Mouse (Mus musculus) liver, embryonic 11.5 days (tissue): Measurements from ENCODE around the gene Gpatch4. TPM values are rescaled to one million over a fixed set of nuclear protein-coding genes. Genes with fewer than 3 reads are reported as not detected.

Experiments used
- ATAC-seq: fragments of 200-750 bp; cut with Nextera tagmentation; replicated peaks from 2 replicates; pipeline ENCODE4 v1.8.0; 2017; ENCODE audit warnings: moderate number of reproducible peaks, mild to moderate bottlenecking, moderate TSS enrichment, moderate library complexity; ENCODE audit not compliant: low FRiP score
- DNase-seq: peaks from one replicate; pipeline ENCODE4 v3.0.0-alpha.2; 2017; ENCODE audit warnings: low spot score
- H3K27ac ChIP-seq: fragments of 300-500 bp; sonication (generic); 2 replicates; pipeline ENCODE4 v1.5.1; 2014; ENCODE audit warnings: mild to moderate bottlenecking, low read depth, low read length, control low read depth
- H3K27me3 ChIP-seq: fragments of 300-500 bp; sonication (generic); replicated peaks from 2 replicates; pipeline ENCODE4 v1.6.1; 2014; ENCODE audit warnings: low read length, mixed read lengths; ENCODE audit not compliant: control insufficient read depth, insufficient read depth
- H3K36me3 ChIP-seq: fragments of 300-500 bp; sonication (generic); 2 replicates; pipeline ENCODE4 v1.6.1; 2014; ENCODE audit warnings: mild to moderate bottlenecking, low read length, moderate library complexity, mixed read lengths; ENCODE audit not compliant: control insufficient read depth, insufficient read depth
- H3K4me1 ChIP-seq: fragments of 300-500 bp; sonication (generic); replicated peaks from 2 replicates; pipeline ENCODE4 v1.6.1; 2014; ENCODE audit warnings: low read length, mixed read lengths; ENCODE audit not compliant: control insufficient read depth, insufficient read depth
- H3K4me2 ChIP-seq: fragments of 300-500 bp; sonication (generic); 2 replicates; pipeline ENCODE4 v1.6.1; 2014; ENCODE audit warnings: mild to moderate bottlenecking, control low read depth, moderate library complexity
- H3K4me3 ChIP-seq: fragments of 300-500 bp; sonication (generic); 2 replicates; pipeline ENCODE4 v1.5.1; 2014; ENCODE audit warnings: low read depth, low read length, control low read depth
- H3K9ac ChIP-seq: fragments of 300-500 bp; sonication (generic); 2 replicates; pipeline ENCODE4 v1.6.1; 2014; ENCODE audit warnings: low read depth, low read length, control low read depth
- H3K9me3 ChIP-seq: fragments of 300-500 bp; sonication (generic); 2 replicates; pipeline ENCODE4 v1.6.1; 2016; ENCODE audit warnings: low read length, inconsistent platforms, mixed read lengths; ENCODE audit not compliant: control insufficient read depth
- WGBS: fragments of 180-500 bp; shearing (Covaris S2); extraction: QIAGEN DNeasy Blood & Tissue Kit; methylation state at CpG from one replicate; pipeline ENCODE4 v1.1.7; 2014; 5-methylcytosine and 5-hydroxymethylcytosine counted together
- polyA plus RNA-seq: library from polyadenylated mRNA; unstranded; fragments of >200 nt; fragmentation: Nextera tagmentation; extraction: Ambion mirVana; gene quantifications from 2 replicates; pipeline ENCODE4 v1.2.1, GENCODE M21; 2014

Gene Gpatch4
- polyA plus RNA-seq, 1 experiment from 2014 or later = 60.7 TPM

DNA sequence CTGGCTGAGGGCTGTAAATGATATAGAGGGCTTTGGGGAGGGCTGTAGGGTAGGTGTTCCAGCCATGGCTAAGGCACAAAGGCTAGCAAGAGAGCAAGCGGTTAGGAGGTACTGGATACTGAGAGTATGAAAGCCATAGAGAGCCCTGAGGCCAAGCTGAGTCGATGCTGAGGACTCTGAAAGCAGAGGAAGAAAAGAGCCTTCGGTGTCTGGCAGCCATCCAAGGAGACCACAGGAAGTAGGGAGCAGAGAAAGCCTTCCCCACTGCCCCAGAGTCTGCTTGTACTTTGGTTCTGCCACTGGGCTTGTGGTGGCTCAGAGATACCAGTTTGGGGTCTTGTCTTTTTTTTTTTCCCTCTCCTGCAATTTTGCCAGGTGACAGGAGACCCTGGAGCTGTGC lies 57.3 kb downstream of the Gpatch4 start:
- Histone ChIP-seq H3K9ac (no peak overlapping the region), H3K36me3 (peaks cover 30% of the 10 kb centered on the region), H3K4me2 (no peak overlapping the region), H3K9me3 (no peaks in the 10 kb centered on the region), H3K27me3 (no peaks in the 10 kb centered on the region), H3K4me1 (no peaks in the 10 kb centered on the region), H3K4me3 (no peak overlapping the region), H3K27ac (no peak overlapping the region)
- ATAC-seq (no peak), DNase-seq (no peak)
- WGBS = 66% methylated on average over 3 of the region's 3 CpGs

DNA sequence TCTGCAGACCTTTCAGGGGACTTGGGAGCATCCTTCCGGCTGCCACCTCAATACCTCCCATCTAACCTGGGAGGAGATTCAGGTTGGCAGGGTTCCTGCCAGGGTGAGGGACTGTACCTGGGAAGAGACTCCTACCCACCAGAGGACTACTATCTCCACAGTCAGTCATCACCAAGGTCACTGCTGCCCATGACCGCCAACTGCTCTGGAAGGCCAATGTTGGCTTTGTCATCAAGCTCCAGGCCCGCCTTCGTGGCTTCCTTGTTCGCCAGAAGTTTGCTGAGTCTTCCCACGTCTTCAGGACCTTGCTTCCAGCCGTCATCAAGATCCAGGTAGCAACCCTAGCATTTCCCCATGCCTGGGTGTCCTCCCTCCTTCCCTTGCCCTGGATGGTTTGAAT lies 58.8 kb downstream of the Gpatch4 start:
- Histone ChIP-seq H3K36me3 (peaks cover 32% of the 10 kb centered on the region), H3K4me2 (no peak overlapping the region), H3K27ac (no peak overlapping the region; the same call in 1 of the 2 replicates), H3K9ac (no peak overlapping the region), H3K27me3 (no peaks in the 10 kb centered on the region), H3K9me3 (no peaks in the 10 kb centered on the region), H3K4me1 (no peaks in the 10 kb centered on the region), H3K4me3 (no peak overlapping the region)
- DNase-seq = no peak
- 87% methylated on average over 7 of the region's 7 CpGs for WGBS
- ATAC-seq = no peak

DNA sequence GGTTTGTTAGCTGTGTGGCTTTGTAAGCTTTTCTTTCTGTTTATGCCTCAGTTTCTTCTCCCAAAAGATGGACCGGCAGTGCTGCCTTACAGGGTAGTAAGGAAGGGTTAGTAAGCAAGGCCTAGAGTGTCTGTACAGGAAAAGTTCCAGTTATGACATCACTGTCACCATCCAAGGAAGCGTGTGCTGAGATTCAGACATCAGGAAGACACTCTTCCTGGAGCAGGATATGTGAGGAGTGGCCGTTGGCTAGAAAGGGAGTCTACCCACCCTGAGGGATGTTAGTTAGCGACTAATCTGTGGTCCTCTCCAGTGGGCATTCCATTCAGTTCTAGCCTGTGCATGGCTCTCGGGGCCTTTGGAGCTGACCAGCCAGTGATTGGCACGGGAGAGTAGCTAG lies 59.3 kb downstream of the Gpatch4 start:
- no peak for ATAC-seq
- H3K9ac ChIP-seq = no peak overlapping the region
- H3K9me3 ChIP-seq = no peaks in the 10 kb centered on the region
- 79% methylated on average over 6 of the region's 6 CpGs for WGBS
- DNase-seq = no peak
- H3K4me3 ChIP-seq = no peak overlapping the region
- peak overlapping the region; percentile 67 for H3K27ac ChIP-seq
- H3K27me3 ChIP-seq = no peaks in the 10 kb centered on the region
- H3K36me3 ChIP-seq = peaks cover 32% of the 10 kb centered on the region
- no peak overlapping the region for H3K4me2 ChIP-seq
- no peaks in the 10 kb centered on the region for H3K4me1 ChIP-seq

DNA sequence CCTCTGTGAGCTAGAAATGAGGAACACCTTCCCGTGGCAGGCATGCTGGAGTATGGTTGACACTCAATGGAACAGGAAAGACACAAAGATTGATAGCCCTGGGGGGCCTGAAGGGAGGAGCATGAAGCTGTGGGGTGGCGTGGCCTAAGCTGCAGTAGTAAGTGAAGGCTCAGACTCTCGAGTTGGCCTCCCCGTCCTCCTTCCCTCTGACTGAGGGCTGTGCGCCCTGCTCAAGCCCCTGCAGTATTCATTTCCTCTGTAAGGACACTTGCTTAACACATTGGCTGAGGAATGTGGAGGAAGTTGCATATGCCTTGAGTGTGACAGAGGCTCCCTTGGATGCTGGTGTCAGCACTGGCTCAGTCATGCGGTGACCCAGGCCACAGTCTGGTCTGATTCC lies 59.7 kb downstream of the Gpatch4 start:
- no peaks in the 10 kb centered on the region for H3K4me1 ChIP-seq
- H3K9me3 ChIP-seq = no peaks in the 10 kb centered on the region
- no peak overlapping the region for H3K4me2 ChIP-seq
- 0 out of 2 replicates have a peak, but pooled peaks have one; percentile 23 for ATAC-seq
- peak overlapping the region; percentile 67 for H3K27ac ChIP-seq
- no peak for DNase-seq
- 69% methylated on average over 6 of the region's 6 CpGs for WGBS
- H3K27me3 ChIP-seq = no peaks in the 10 kb centered on the region
- no peak overlapping the region for H3K4me3 ChIP-seq
- H3K36me3 ChIP-seq = peaks cover 35% of the 10 kb centered on the region
- H3K9ac ChIP-seq = no peak overlapping the region

Other genes with a start within 250 kb of the Gpatch4 start
- gene Ntrk1, start 247.9 kb upstream of the Gpatch4 start, polyA plus RNA-seq = 0.62 and 1.1 TPM in 2 replicates
- 0.05 and 0.06 TPM in 2 replicates for gene Insrr, start 246.2 kb upstream of the Gpatch4 start, polyA plus RNA-seq
- 15.5 and 18.4 TPM in 2 replicates for gene Pear1, start 218.8 kb upstream of the Gpatch4 start, polyA plus RNA-seq
- gene Sh2d2a, start 196.4 kb upstream of the Gpatch4 start, polyA plus RNA-seq = 0.13 and 0.15 TPM in 2 replicates
- gene Prcc, start 157.5 kb upstream of the Gpatch4 start, polyA plus RNA-seq = 15.4 and 15.6 TPM in 2 replicates
- gene Hdgf, start 136.8 kb upstream of the Gpatch4 start, polyA plus RNA-seq = 520 and 526 TPM in 2 replicates
- 95.7 and 97.5 TPM in 2 replicates for gene Mrpl24, start 123.6 kb upstream of the Gpatch4 start, polyA plus RNA-seq
- gene Isg20l2, start 112.8 kb upstream of the Gpatch4 start, polyA plus RNA-seq = 66.9 and 68.1 TPM in 2 replicates
- 17.5 and 18.8 TPM in 2 replicates for gene Rrnad1, start 112.4 kb upstream of the Gpatch4 start, polyA plus RNA-seq
- 24.9 and 29.9 TPM in 2 replicates for gene Crabp2, start 94.4 kb upstream of the Gpatch4 start, polyA plus RNA-seq
- 4.9 and 5.8 TPM in 2 replicates for gene Nes, start 72.0 kb upstream of the Gpatch4 start, polyA plus RNA-seq
- gene Bcan, start 42.9 kb upstream of the Gpatch4 start, polyA plus RNA-seq = 0.08 TPM in 1 of 2 replicates, not detected in the other
- not detected in 2 replicates for gene Hapln2, start 15.5 kb upstream of the Gpatch4 start, polyA plus RNA-seq
- gene Naxe, start 15.4 kb downstream of the Gpatch4 start, polyA plus RNA-seq = 98.7 and 106 TPM in 2 replicates
- gene Ttc24, start 35.2 kb downstream of the Gpatch4 start, polyA plus RNA-seq = not detected in 2 replicates
- gene Iqgap3, start 38.9 kb downstream of the Gpatch4 start, polyA plus RNA-seq = 16.8 and 19.1 TPM in 2 replicates
- gene Mef2d, start 99.3 kb downstream of the Gpatch4 start, polyA plus RNA-seq = 27.6 and 28.0 TPM in 2 replicates
- gene Rhbg, start 211.6 kb downstream of the Gpatch4 start, polyA plus RNA-seq = 16.3 and 19.5 TPM in 2 replicates
- gene Gm38392, start 244.1 kb downstream of the Gpatch4 start, polyA plus RNA-seq = 0.31 and 1.4 TPM in 2 replicates